Mouse (Mus musculus) testis, adult 2 months (tissue): ENCODE measurements around the gene Smok3a. TPM values are rescaled to one million over a fixed set of nuclear protein-coding genes. Genes with fewer than 3 reads are reported as not detected.
"Not testable (repeated sequence)": the region's sequence is repeated elsewhere in the genome, so short reads cannot be mapped to it uniquely, and the experiment has no call there.

Experiments
- H3K27ac ChIP-seq: fragments of 200-500 bp; 2 replicates; pipeline ENCODE4 v1.5.1; 2012; ENCODE audit warnings: low read depth, low read length; ENCODE audit not compliant: control insufficient read depth, insufficient read depth
- H3K27me3 ChIP-seq: fragments of 200-500 bp; 2 replicates; pipeline ENCODE4 v1.6.1; 2012; ENCODE audit warnings: mild to moderate bottlenecking, low read length, moderate library complexity; ENCODE audit not compliant: control insufficient read depth, insufficient read depth
- H3K36me3 ChIP-seq: fragments of 200-500 bp; 2 replicates; pipeline ENCODE4 v1.6.1; 2012; ENCODE audit warnings: mild to moderate bottlenecking, low read length; ENCODE audit not compliant: control insufficient read depth, insufficient read depth
- H3K4me1 ChIP-seq: fragments of 200-500 bp; 2 replicates; pipeline ENCODE4 v1.6.1; 2012; ENCODE audit warnings: low read length; ENCODE audit not compliant: control insufficient read depth, insufficient read depth
- H3K4me3 ChIP-seq: fragments of 200-500 bp; 2 replicates; pipeline ENCODE4 v1.5.1; 2012; ENCODE audit warnings: low read depth, mild to moderate bottlenecking, low read length, moderate library complexity, mixed read lengths; ENCODE audit not compliant: control insufficient read depth
- CTCF ChIP-seq: fragments of 200-500 bp; IDR thresholded peaks from 2 replicates; pipeline ENCODE4 v1.5.1; 2012; ENCODE audit warnings: low read depth, mild to moderate bottlenecking, inconsistent platforms, low read length, moderate library complexity; ENCODE audit not compliant: control insufficient read depth, insufficient read depth, insufficient replicate concordance
- POLR2A ChIP-seq: fragments of 200-500 bp; IDR thresholded peaks from 2 replicates; pipeline ENCODE4 v1.6.1; 2012; ENCODE audit warnings: low read depth, mild to moderate bottlenecking, inconsistent platforms, low read length, moderate library complexity; ENCODE audit not compliant: control insufficient read depth
- polyA plus RNA-seq: library from polyadenylated mRNA; depleted of rRNA; stranded (reverse); fragments of >200 nt; gene quantifications from 2 replicates; pipeline ENCODE4 v1.2.3, GENCODE M21; 2012; rRNA removed

The Smok3a gene
- polyA plus RNA-seq: 9.6 and 11.7 TPM in 2 replicates

- peak within 1 kb of the TSS; percentile 35; the same call in 1 of the 2 replicates for H3K4me3 ChIP-seq
- H3K27ac ChIP-seq, H3K36me3 ChIP-seq, H3K4me1 ChIP-seq, H3K27me3 ChIP-seq: not testable (repeated sequence)
Measured at GRCm38 (mm10) chr5:138020961-138021479, at the start of gene Smok3a, which contains the start of gene Smok3b. Smok3a (plus strand) TSS chr5:138021261. Smok3b (plus strand) TSS chr5:138021429.

- H3K27me3 ChIP-seq: no peaks in the 10 kb centered on the region
Measured at GRCm38 (mm10) chr5:137973161-137973560, 47.9 kb upstream of the Smok3a start.

GRCm38 (mm10) chr5:137973738-137974137 lies 47.3 kb upstream of the Smok3a start:
- H3K4me1 ChIP-seq: no peaks in the 10 kb centered on the region
- no peak for TF ChIP-seq POLR2A
- TF ChIP-seq CTCF: no peak

More at GRCm38 (mm10) chr5:137973161-137973560, 47.9 kb upstream of the Smok3a start:
- no peak overlapping the region for H3K27ac ChIP-seq
- no peaks in the 10 kb centered on the region for H3K4me1 ChIP-seq
- TF ChIP-seq CTCF (no peak), POLR2A (no peak)
- no peaks in the 10 kb centered on the region for H3K36me3 ChIP-seq
- no peak overlapping the region for H3K4me3 ChIP-seq

GRCm38 (mm10) chr5:137974724-137975123 lies 46.3 kb upstream of the Smok3a start:
- Histone ChIP-seq H3K36me3 (no peaks in the 10 kb centered on the region), H3K4me1 (no peaks in the 10 kb centered on the region), H3K4me3 (no peak overlapping the region), H3K27me3 (no peaks in the 10 kb centered on the region), H3K27ac (no peak overlapping the region)
- TF ChIP-seq POLR2A (no peak), CTCF (no peak)

More at GRCm38 (mm10) chr5:137973738-137974137, 47.3 kb upstream of the Smok3a start:
- no peaks in the 10 kb centered on the region for H3K36me3 ChIP-seq
- H3K27ac ChIP-seq: no peak overlapping the region
- no peaks in the 10 kb centered on the region for H3K27me3 ChIP-seq
- no peak overlapping the region for H3K4me3 ChIP-seq

GRCm38 (mm10) chr5:137975434-137975833 lies 45.6 kb upstream of the Smok3a start:
- Histone ChIP-seq H3K4me3 (no peak overlapping the region), H3K27ac (no peak overlapping the region), H3K27me3 (no peaks in the 10 kb centered on the region), H3K36me3 (no peaks in the 10 kb centered on the region), H3K4me1 (no peaks in the 10 kb centered on the region)
- TF ChIP-seq POLR2A (no peak), CTCF (no peak)

GRCm38 (mm10) chr5:137977291-137977690 lies 43.8 kb upstream of the Smok3a start:
- TF ChIP-seq POLR2A (no peak), CTCF (no peak)
- no peak overlapping the region for H3K27ac ChIP-seq
- H3K4me1 ChIP-seq: no peaks in the 10 kb centered on the region
- H3K36me3 ChIP-seq: no peaks in the 10 kb centered on the region
- H3K4me3 ChIP-seq: no peak overlapping the region
- no peaks in the 10 kb centered on the region for H3K27me3 ChIP-seq

- H3K4me3 ChIP-seq: no peak overlapping the region
- H3K36me3 ChIP-seq: no peaks in the 10 kb centered on the region
- H3K27me3 ChIP-seq: no peaks in the 10 kb centered on the region
- H3K4me1 ChIP-seq: no peaks in the 10 kb centered on the region; the same call in 1 of the 2 replicates
- H3K27ac ChIP-seq: no peak overlapping the region
- TF ChIP-seq CTCF (no peak), POLR2A (no peak)
Measured at GRCm38 (mm10) chr5:137979081-137979480, 42.0 kb upstream of the Smok3a start.

GRCm38 (mm10) chr5:137981300-137981699 lies 39.8 kb upstream of the Smok3a start, which contains the start of gene Azgp1:
Azgp1 (plus strand) TSS chr5:137981520.
- H3K36me3 ChIP-seq: no peaks in the 10 kb centered on the region
- no peak within 1 kb of the TSS for H3K4me3 ChIP-seq
- no peak within 1 kb of the TSS for H3K27ac ChIP-seq
- H3K4me1 ChIP-seq: no peaks in the 10 kb centered on the region; the same call in 1 of the 2 replicates
- H3K27me3 ChIP-seq: no peaks in the 10 kb centered on the region
- TF ChIP-seq POLR2A: no peak
- no peak for TF ChIP-seq CTCF
